Mouse (Mus musculus): ENCODE measurements around the gene C1ra.
"Not testable (repeated sequence)": the region's sequence is repeated elsewhere in the genome, so short reads cannot be mapped to it uniquely, and the experiment has no call there.

The C1ra gene

DNA sequence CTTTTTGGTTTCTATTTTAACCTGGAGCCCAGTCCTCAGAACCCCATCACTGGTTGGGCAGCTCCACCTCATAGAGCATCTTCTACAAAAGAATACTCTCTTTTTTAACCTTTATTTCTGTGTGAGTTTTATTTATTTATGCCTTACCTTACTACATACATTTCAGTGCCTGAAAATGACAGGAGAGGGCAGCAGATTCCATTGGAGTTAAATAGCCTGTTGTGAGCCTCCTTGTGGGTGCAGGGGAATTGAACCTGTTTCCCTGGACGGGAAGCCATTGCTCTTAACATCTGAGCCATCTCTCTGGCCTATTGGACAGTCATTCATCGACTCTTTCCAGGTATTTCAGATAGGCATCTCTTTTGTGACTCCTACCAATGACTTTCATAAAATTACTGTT lies 33.2 kb downstream of the C1ra start:
- no peak for DNase-seq

DNA sequence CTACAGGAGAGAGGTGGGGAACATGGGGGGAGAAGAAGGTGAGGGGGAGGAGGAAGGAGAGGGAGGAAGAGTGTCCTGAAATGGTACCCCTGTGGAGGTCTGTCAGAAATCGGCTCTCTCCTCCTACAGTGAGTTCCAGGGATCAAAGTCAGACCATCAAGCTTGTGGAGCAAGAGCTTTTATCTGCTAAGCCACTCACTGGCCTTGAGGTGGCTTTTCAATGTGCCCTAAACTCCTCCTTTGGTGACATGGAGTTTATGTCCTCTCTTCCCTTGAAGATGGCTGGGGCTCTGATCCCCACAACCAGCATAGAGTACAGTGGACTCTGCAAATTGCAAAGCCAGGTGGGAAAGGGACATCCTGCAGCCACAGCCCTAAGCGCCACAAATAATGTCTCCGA lies 35.8 kb downstream of the C1ra start:
- DNase-seq: not testable (repeated sequence)

DNA sequence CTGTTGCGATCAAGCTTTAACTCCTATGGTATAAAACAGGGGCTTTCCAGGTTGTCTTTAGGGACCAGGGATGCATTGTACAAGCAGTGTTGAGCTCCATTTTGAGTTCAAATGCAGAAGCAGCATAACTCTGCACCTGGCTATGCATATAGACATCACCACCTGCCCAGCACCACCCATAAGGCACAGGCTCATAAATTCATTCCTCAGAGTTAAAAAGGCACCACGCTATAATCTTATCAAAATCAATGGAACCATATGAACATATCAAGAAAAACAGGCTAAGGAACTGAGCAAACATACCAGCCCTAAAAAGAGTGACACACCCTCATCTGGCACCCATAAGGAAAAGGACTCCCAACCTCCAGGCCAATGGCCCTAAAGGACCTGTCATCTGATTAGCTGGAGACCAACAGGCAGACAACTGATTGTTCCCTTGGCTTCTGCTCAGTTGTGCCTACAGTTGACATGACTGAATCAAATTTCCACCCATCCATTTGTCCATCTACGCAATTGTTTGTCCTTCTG lies 36.9 kb downstream of the C1ra start:
- no peak for DNase-seq

DNA sequence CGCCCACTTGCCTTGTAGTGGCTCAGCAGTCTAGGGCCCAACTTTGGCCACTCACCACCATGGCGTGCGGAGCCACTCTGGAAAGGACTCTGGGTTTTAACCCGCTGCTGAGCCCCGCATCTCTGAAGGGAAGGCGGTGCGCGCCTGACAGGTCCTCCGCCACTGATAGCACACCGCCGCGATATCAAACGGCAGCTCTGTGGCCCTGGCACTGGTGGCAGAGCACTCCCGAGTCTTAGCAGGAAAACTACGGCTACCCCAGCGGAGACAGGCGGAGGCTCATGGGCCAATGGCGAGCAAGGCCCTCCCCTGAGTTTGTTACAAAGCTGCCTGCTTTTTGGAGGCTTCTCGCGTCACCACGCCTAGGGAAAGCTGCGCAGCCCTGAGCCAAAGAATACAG lies 40.6 kb downstream of the C1ra start:
- no peak for DNase-seq

DNA sequence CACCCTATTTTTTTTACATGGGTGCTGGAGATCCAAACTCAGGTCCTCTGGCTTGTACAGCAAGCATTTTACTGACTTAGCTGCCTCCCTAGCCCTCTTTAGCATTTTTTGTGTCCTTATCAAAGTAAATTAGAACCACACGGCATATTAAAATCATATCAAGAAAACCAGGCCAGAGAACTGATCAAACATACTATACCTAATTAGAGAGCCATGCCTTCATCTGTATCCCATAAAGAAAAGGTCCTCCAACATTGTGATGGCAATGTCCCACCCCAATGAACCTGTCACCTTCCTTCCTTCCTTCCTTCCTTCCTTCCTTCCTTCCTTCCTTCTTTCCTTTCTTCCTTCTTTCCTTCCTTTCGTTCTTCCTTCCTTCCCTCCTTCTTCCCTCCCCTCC lies 43.8 kb downstream of the C1ra start:
- not testable (repeated sequence) for DNase-seq

DNA sequence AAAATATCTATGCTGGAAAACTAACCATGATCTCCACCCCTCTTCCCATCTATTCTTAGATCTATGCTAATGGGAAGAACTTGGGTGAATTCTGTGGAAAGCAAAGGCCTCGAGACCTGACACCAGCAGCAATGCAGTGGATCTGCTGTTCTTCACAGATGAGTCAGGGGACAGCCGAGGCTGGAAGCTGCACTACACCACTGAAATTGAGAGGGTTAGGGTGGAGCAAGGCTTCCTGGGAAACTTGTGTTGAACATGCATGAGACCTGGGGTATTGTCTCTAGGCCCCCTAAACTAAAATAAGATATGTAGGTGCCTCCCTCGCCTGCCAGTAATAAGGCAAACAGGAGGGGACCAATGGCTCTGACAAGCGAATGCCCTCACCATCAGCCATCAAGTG lies 49.0 kb downstream of the C1ra start:
- DNase-seq: not testable (repeated sequence)

DNA sequence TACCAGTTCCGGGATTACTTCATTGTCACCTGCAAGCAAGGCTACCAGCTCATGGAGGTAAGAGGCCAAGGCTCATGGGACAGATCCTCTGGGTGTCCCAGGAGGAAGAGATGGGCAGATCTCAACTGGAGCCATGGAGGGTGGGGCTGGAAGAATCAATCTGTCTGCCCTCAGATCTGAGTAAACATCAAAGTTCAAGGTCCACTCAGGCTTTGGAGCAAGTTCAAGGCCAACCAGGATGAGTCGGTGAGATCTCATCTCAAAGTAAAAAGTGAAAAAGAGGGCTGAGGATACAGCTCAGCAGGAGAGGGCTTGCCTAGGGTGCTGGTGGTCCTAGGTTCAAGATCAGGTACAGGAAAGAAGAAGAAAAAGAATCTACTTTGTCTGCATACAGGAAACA lies 49.4 kb downstream of the C1ra start:
- not testable (repeated sequence) for DNase-seq

DNA sequence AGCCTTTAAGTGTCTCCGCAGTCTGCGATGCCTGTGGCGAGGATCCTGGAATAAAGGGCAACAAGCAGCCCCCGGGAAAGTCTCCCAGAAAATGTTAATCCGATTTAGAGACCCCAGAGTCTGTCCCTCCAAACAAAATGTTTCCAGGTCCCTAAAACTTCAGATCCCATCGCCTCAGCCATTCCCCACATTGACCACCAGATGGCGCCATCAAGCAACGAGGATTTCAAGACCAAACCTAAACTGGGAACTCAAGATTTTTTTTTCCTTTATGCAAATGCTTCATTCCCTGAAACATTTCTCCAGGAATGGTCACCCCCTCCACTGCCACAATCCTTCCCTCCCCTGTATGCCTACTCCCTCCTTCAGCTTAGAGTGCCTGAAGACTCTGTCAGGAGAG lies 57.8 kb downstream of the C1ra start, which contains the start of gene C1rb:
C1rb (plus strand) TSS at position 269 of the 400 bp plus-strand sequence.
- DNase-seq: peak; percentile 46
